Mouse (Mus musculus): ENCODE measurements around the gene Armc6. TPM values are rescaled to one million over a fixed set of nuclear protein-coding genes. Genes with fewer than 3 reads are reported as not detected.
A peak's percentile ranks its signal among the peaks of the same experiment; 100 is the strongest.
"Not testable (repeated sequence)": the region's sequence is repeated elsewhere in the genome, so short reads cannot be mapped to it uniquely, and the experiment has no call there.

The Armc6 gene
- total RNA-seq, 2 experiments from 2014 or later, result 6.8 to 7.3 TPM

DNA sequence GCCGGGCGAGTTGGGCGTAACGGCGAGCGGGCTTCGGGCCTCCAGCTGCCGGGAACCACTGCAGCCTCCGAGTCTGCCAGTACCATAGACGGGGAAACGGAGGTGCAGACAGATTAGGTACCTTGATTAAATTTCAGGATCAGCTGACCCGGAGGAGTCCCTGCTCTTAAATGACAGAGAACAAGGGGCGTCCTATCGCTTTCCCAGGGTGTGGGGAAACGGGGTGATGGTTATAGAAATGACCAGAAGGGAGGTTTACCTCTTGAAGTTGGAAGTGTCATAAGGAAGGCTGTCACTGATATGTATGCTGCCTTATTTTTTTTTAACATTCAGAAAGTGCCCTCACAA lies 489 bp upstream of the Armc6 start:
- intact Hi-C loops (cut with DNase I), result loop anchor here (5.0 kb wide), 1 partner anchor 37 kb away; no protein-coding TSS in a partner anchor
- no peak for DNase-seq

DNA sequence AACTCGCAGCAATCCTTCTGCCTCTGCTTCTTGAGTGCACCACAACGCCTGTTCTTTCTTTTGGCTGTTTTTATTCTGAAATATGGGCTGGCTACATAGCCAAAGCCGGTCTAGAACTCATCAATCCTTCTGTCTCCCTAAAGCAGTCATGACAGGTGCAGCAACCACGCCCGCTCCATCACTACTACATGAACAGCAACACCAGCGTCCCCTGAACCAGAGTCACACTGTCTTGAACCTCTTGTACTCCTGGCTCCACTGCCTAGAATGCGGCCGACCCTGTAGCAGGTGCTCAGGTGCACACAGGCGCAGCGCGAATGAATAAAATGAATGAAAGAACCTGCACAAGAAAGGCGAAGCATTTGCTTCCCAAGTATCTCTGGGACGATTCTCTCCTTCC lies 660 bp downstream of the Armc6 start:
- no peak for DNase-seq
- intact Hi-C loops (cut with DNase I), result loop anchor here (5.0 kb wide), 1 partner anchor 36 kb away; no protein-coding TSS in a partner anchor

DNA sequence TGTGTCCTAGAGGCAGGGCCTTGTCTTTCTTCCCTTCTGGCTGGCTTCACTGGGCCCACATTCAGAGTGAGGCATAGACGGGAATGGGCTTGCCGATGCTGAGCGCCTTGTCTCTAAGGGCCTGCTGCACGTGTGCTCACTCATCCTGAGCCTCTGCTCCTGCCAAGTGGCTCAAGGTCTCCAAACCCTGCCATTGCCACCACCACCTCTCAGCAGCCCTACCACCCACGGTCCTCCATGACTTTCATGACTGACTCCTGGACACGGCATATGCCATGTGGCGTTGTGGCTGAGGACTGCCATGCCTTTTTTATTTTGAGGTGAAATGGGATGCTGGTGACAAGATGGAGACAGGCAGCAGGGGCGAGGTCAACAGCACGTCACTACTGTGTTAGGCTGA lies 3.4 kb downstream of the Armc6 start:
- no peak for DNase-seq
- intact Hi-C loops (cut with DNase I), result loop anchor here (5.0 kb wide), 1 partner anchor 34 kb away; no protein-coding TSS in a partner anchor

DNA sequence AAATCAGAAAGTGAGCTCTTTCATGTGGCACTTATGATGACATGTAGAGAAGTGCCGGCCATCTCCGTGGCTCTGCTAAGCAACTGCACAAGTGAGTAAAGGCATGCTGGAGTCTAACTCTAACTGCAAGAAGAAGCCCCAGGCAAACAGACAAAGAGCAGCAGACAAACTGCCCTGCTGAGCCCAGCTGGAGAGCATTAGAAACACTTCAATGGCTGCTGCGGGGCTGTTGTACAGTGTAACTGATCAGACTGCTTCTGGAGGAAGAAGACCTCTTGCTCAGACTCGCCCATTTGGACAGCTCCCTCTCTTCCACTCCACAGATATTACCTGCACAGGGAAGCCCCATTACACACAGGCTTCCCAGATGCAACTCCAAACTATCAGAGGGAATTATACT lies 6.3 kb downstream of the Armc6 start:
- intact Hi-C loops (cut with DNase I), result no loop called here
- no peak for DNase-seq

DNA sequence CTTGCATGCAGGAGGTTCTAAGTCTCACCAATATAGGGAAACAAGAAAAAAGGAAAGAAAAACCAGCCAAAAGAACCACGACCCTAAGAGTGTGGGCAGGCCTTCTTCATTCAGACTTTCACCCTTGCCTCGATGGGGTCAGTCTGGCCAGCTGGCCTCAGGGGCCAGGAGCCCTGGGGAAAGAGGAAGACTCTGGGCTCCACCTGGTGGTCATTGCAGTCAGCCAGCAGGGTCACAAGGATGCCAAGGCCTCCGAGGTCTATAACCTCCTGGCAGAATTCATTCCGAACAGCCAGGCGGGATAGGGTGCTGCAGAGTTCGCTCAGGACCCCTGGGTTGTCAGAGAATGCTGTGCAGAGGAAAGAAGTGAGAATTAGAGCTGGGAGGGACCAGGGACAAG lies 10.9 kb downstream of the Armc6 start:
- peak; percentile 49 to 50 for DNase-seq
- intact Hi-C loops (cut with DNase I), result loop anchor here (5.0 kb wide), 1 partner anchor 121 kb away; no protein-coding TSS in a partner anchor

DNA sequence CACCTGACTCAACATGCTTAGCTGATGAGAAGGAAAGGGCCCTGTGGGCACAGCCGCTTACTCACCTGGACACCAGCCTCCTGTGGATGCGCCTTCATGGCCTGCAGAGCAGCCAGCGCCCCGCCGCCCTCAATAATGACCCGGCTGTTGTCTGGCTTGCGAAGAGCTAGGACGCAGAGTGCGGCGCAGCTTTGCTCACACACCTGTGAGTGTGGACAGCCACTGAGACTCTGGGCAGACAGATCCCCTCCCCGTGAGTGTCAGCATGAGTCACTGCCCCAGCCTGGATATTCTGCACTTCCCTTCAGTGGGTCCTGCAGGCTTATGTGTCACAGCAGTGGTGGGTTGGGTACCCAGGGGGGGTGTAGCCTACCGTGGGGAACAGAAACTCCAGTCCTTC lies 12.2 kb downstream of the Armc6 start:
- no peak for DNase-seq
- intact Hi-C loops (cut with DNase I), result loop anchor here (5.0 kb wide), 1 partner anchor 120 kb away; no protein-coding TSS in a partner anchor

DNA sequence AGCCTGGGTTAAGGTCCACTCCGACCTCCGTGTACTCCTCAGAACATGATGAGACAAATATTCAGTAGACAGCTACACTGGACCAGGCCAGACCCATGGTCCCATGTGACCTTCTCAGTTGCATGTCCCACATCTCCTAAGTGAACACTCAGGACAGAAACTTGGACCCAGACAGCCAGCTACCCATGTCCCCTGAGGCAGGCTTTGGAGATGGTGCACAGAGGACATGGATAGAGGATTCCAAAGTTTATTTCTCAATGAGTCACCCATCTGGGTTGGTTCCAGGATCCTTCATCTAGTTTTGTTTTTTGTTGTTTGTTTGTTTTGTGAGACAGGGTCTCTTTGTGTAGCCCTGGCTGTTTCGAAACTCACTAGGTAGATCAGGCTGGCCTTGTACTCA lies 13.4 kb downstream of the Armc6 start:
- intact Hi-C loops (cut with DNase I), result loop anchor here (5.0 kb wide), 1 partner anchor 119 kb away; no protein-coding TSS in a partner anchor
- DNase-seq, result no peak

DNA sequence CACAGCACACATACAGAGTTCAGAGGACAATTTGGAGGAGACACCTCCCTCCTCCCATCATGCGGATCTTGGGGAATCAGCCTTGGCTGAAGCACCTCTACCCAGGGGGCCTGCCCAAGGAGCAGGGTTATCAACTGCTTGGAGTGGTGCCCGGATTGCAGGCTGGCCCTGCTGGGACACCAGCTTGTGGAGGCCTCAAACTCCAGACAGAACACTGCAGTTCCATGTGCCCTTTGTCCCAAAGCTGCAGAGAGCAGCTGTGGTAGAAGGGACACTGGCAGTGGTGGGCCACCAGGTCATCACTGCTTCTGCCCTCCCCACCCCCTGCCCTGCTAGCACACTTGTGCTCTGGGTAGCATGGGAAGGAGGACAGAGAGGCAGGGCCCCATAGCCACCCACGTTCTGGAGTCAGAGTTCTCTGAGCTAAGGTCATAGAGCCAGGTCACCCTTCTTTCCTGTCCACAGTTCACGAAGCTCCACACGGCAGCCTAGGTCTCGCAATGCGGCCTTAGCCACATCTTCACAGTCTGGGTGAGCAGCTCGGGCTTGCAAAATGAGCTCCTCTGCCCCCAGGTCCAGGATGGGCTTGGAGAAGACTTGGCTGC lies 13.9 kb downstream of the Armc6 start:
- no peak for DNase-seq
- intact Hi-C loops (cut with DNase I), result loop anchor here (5.0 kb wide), 1 partner anchor 118 kb away; no protein-coding TSS in a partner anchor

DNA sequence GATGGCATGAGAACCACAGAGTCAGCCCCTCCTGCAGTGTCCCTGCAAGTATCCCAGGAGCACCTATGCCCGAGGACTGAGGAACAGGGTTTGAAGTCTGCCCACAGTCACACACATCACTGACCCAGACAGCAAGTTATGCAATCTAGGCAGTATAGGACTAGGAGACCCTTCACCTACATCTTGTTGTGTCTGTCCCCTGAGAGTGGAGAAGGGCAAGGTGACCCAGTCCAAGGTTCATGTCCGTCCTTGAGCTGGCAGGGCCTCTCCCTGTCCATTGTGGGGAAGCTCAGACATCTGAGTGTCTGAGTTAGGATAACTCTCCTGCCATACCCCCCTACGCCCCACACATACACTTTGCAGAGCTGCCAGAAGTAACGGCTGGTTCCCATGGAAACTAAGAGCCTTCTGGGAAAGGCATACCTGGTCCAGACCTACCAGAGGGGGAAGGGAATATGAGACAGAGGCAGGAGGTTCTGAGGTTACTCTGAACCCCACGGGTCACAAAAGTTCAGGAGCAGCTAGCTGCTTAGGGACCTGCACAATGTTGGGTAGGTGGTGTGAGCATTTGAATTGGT lies 15.1 kb downstream of the Armc6 start:
- intact Hi-C loops (cut with DNase I), result no loop called here

DNA sequence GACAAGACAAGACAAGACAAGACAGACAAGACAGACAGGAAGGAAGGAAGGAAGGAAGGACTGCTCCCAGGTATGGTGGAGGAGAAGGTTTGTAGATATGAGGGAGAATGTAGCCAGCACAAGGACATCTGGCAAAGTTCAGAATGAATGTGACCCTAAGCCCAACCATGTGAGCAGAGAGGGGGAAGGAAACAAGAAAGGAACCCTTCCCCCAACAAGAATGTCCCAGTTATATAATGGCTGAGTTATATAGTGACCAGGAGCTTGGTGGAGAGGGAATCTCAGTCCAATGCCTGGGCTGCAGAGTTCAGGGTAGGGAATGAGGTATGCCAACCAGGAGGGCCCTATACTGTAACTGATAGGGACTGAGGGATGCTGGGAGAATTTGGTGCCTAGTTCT lies 16.8 kb downstream of the Armc6 start:
- DNase-seq, result no peak
- intact Hi-C loops (cut with DNase I), result no loop called here

More for the DNA sequence above, 15.1 kb downstream of the Armc6 start:
- no peak for DNase-seq

DNA sequence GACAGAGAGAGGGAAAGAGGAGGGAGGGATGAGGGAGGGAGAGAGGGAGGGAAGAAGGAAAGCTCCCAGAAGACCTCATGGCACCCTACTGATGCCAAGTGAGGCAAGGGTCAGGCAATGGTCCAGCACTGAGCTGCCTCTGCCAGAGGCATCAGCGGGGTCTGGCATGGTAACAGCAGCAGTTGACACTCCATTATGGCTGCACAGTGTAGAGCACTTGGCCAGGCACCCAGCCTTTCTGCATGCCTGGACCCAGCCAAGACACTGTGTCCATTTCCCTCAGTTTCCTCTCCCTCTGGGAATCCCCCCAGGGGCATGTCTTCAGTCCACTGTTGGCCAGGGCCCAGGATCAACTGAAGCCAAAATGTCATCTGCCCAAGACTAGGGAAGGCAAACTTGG lies 17.7 kb downstream of the Armc6 start:
- DNase-seq, result peak; percentile 75 to 80
- intact Hi-C loops (cut with DNase I), result no loop called here

DNA sequence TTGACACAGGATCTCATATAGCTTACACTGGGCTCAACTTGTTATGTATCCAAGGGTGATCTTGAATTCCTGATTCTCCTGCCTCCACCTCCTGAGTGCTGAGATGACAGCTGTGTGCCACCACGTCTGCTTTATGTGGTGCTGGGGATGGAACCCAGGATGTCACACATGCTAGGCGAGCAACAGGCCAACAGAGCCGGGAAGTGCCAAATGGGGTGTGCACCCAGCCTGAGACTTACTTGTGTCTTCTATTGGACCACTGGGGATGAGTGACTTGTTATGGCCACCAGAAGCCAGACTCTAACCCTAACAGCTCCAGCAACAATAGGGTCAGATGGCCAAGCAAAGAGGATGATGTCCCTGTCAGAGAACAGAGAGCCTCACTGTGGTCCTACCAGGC lies 18.1 kb downstream of the Armc6 start:
- intact Hi-C loops (cut with DNase I); DNase-seq: not testable (repeated sequence)

DNA sequence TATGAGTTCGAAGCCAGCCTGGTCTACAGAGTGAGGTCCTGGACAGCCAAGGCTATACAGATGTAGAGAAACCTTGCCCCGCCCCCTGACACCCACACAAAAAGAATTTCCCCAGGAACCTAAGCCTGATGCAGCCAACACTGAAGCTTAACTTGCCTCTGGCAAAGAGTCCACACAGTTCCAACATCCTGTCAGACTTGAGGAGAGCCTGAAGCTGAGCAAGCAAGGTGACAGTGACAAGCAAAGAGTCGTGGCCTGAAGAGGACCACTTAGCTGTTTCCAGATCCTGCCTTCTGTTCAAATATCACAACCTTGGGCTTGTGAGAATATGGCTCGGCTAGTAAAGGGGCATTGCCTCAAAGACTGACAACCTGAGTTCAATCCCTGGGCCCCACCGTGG lies 19.2 kb downstream of the Armc6 start:
- intact Hi-C loops (cut with DNase I), result no loop called here
- no peak for DNase-seq

DNA sequence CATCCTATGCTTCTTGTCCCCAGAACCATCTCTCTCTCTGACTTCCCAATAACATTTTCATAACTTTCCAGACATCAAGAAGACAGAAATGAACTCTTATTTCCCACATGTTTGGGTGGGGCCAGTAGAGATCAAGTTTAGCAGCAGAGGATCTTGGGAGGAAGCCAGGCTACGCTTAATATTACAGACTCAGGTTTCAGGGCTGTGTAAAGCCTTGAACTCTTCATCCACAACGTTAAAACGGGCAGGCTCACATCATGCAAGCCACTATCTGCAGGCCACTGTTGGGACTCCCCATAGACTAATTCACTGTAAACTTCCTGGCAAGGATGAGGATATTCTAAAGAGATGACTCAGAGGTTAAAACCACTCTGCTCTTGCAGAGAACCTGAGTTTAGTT lies 19.9 kb downstream of the Armc6 start:
- intact Hi-C loops (cut with DNase I), result no loop called here
- no peak for DNase-seq

DNA sequence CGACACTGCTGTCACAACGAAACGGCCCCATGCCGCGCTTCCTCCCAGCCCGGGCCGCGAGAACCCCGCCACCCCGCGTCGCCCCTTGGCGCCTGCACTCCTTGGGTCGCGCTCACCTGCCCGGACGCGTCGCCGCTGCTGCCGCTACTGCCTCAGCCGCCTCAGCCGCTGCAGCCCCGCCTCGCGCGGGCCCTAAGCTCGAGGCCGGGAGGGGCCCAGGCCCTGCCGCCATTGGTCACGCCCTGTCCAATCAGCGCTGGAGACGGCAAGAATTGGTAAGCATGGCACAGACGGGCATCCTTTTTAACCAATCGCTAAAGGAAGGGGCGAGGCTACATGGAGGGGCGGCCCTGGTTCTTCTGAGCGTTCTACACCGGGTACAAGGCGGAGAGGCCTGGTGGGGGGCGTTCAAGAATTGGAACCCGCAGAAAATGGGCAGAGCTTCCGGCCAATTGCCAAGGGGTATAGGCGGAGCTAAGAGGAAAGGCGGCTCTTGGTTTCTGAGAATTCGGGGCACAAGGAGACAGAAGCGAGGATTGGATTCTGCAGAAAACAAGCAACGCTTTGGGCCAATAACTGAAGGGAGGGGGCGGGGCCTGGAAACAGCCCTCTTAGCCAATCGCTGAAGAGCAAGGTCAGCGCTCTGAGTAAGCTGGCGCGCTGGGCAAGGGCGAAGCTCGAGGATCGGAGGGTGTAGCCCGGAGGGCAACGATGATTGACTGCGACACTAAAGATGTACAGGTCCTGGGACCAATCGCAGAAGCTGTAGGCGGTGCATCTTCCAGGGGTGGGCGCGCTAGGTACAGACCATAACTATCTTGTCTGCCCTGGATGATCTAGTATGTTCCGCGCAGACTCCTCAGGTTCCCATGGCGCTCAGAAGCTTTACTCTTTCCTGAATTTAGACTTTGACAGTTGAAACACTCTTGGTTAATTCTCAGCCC lies 21.9 kb downstream of the Armc6 start, which contains the start of gene Slc25a42:
Gene Slc25a42 (minus strand): TSS at position 194 of the 944 bp plus-strand sequence.
- intact Hi-C loops (cut with DNase I), result no loop called here
- DNase-seq, result peak; percentile 95 to 96

DNA sequence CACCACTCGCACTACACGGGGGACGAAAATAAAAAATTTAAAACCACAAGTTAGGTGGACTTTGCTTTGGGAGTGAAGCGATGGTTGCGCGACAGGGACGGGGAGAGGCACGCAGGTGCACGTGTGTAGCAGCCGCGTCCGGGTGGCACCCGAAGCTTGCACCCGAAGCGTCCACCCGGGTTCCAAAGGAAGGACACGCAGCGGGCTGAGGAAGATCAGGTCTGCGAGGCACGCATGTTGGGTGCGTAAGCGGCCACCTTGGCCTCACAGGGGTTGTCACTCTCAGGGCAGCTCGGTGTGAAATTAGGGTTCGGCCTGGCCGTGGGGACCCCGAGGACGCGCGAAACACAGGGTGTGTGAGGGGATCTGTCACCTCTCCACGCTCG lies 22.5 kb downstream of the Armc6 start:
- intact Hi-C loops (cut with DNase I), result no loop called here
- DNase-seq, result no peak

DNA sequence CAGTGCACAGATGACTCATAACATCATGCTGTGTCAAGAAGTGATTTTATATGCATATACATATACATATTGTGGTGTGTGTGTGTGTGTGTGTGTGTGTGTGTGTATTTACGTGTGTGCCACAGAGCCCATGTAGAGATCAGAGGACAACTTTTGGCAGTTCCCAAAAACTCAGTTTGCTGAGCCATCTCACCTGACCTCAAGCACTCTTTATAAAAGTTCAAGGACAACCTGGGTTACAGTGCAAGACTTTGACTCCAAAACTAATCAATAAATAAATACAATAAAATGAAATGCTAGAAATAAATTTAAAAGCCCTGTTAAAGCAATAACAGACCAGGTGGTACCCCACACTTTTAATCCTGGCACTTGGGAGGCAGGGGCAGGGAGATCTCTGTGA lies 23.0 kb downstream of the Armc6 start:
- no peak for DNase-seq
- intact Hi-C loops (cut with DNase I), result no loop called here

DNA sequence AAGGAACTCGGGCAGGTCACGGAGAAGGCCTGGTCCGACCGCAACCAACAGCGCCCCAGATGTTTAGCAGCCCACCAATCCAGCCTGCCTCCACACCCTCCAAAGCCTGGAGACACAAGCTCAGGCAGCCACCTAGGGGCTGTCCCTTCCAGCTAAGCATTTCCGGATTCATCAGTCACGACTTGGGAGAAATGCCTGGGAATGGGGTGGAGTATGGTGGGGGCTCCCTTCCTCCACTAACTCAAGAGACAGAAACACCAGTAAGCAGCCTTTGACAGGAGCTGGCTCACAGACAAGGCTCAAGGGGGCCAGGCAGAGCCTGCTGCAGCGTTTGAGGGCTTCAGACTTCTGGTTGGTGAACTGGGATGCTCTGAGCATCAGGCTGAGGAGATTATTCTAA lies 23.7 kb downstream of the Armc6 start:
- intact Hi-C loops (cut with DNase I), result no loop called here

DNA sequence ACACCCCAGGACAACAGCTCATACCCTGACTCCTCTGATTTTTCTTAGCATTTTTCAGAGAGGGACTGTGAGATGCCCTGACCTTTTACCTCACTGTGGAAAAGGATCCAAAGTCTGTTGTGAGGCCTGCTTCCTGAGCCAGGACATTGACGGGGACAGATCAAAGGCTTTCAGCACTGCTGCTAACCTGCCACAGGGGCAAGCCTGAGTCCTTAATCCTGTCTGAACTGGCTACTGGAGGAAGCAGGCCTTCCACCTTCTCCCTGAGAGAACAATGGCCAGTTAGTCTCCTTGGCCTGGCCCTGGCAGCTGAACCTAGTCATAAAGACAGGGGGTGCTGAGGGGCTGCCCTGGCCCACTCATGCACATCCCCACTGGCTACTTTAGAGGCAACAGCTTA lies 26.1 kb downstream of the Armc6 start:
- intact Hi-C loops (cut with DNase I), result no loop called here
- no peak for DNase-seq

More for the DNA sequence above, 23.7 kb downstream of the Armc6 start:
- DNase-seq, result no peak

DNA sequence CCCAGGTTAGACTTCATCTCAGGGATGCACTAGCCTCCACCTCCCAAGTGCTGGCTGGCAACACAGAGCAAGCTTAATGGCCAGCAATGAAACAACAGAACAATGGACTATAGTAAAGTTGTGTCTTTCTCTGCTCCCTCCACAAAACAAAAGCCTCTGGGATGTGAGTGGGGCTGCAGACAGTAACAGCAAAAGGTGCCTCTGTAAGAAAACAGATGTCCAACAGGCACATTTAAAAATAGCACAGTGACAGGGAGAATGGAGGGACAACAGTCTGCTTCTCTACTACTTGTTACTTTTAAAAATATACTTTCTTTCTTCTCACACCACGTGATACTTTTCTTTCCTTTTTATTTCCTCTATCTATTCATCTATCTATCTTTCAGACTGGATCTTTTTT lies 29.5 kb downstream of the Armc6 start:
- DNase-seq, result no peak
- intact Hi-C loops (cut with DNase I), result no loop called here

DNA sequence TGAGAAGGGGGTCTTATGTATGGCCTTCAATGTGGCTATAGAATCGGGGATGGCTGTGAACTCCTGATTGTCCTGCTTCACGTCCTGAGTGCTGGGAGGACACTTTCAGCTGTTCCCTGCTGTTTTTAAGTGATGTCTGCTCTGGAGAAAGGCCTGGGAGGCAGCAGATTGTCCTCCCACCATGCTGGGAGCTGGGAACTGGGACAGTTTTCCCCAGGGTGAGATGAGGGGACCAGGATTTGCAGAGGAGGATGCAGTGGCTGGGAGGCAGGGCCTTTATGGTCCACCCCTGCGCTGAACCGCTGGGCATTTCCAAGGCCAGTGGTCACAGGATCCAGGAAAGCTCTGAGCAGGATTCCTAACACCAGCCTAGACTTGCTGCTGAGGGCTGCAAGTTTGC lies 31.2 kb downstream of the Armc6 start:
- intact Hi-C loops (cut with DNase I), result no loop called here
- DNase-seq, result no peak
